Mouse (Mus musculus): ENCODE data around the gene Mapk13. TPM values are rescaled to one million over a fixed set of nuclear protein-coding genes. Genes with fewer than 3 reads are reported as not detected.
A peak's percentile ranks its signal among the peaks of the same experiment; 100 is the strongest.

The Mapk13 gene
- polyA plus RNA-seq, 1 experiment from 2014 or later, result 57.2 TPM

DNA sequence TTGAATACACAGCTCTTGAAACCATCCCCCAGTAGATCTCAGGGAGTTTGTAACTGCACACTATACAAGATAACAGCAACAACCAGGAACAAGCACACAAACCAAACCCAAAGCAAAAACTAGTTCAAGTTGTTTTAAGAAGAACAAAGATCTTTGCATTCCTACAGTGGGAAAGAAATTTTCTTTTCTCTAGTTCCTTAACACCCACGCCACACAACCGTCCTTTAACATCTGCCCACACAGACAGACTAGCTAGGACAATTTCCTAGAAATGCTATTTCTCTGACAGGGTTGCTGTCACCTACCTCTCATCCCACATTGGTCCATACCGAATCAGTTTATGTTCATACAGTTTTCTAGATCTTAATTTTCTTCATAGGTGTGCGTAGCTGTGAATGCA, 27.9 kb downstream of the Mapk13 start:
- WGBS, result 87% methylated on average over 4 of the region's 4 CpGs
- no peak overlapping the region for H3K9ac ChIP-seq (replicated peaks; ENCODE audit: low read length)
- H3K36me3 ChIP-seq (ENCODE audit: insufficient read depth, low read length), result no peaks in the 10 kb centered on the region
- no peak for ATAC-seq (ENCODE audit: low FRiP score, low TSS enrichment)
- no peaks in the 10 kb centered on the region for H3K27me3 ChIP-seq (ENCODE audit: insufficient read depth, low read length)
- no peak overlapping the region for H3K4me2 ChIP-seq (replicated peaks; ENCODE audit: low read depth, low read length)
- no peak overlapping the region for H3K27ac ChIP-seq (ENCODE audit: low read length)
- H3K4me3 ChIP-seq (ENCODE audit: low read length), result no peak overlapping the region
- peaks cover 5% of the 10 kb centered on the region; the same call in 1 of the 2 replicates for H3K9me3 ChIP-seq (ENCODE audit: low read length)
- peaks cover 19% of the 10 kb centered on the region for H3K4me1 ChIP-seq (ENCODE audit: insufficient read depth, low read length)

GRCm38 (mm10) chr17:28799291-28800160, 30.4 kb downstream of the Mapk13 start:
- Histone ChIP-seq H3K4me3 (ENCODE audit: low read length) (peak overlapping the region; percentile 78), H3K36me3 (ENCODE audit: insufficient read depth, low read length) (no peaks in the 10 kb centered on the region), H3K9me3 (ENCODE audit: low read length) (peaks cover 5% of the 10 kb centered on the region; the same call in 1 of the 2 replicates), H3K4me1 (ENCODE audit: insufficient read depth, low read length) (peaks cover 29% of the 10 kb centered on the region), H3K27ac (ENCODE audit: low read length) (no peak overlapping the region), H3K9ac (replicated peaks; ENCODE audit: low read length) (no peak overlapping the region), H3K4me2 (replicated peaks; ENCODE audit: low read depth, low read length) (peak overlapping the region; percentile 85), H3K27me3 (ENCODE audit: insufficient read depth, low read length) (no peaks in the 10 kb centered on the region)
- no peak for ATAC-seq (ENCODE audit: low FRiP score, low TSS enrichment)
- WGBS, result 8% methylated on average over 14 of the region's 14 CpGs

DNA sequence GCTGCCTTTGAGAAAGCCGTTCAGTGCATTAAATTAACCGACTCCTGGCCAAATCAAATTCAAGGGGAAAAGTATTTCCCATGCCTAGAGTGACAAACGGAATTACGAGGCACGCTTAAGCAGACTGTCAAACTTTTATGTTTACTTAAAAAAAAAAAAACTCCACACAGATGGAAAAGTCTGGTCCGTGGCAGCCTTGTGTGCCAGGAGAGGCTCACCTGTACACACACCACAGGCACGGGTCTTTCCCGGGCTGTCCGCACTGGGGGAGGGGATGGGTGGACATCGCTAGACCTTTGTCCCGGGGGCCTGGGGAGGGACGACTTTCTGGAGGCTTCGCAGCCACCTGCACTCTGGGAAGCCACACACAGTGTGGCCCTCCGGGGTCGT, 31.2 kb downstream of the Mapk13 start:
- H3K27me3 ChIP-seq (ENCODE audit: insufficient read depth, low read length), result no peaks in the 10 kb centered on the region
- peak overlapping the region; percentile 78 for H3K4me3 ChIP-seq (ENCODE audit: low read length)
- H3K9ac ChIP-seq (replicated peaks; ENCODE audit: low read length), result peak overlapping the region; percentile 100
- 2% methylated on average over 15 of the region's 15 CpGs for WGBS
- peak; percentile 57 for ATAC-seq (ENCODE audit: low FRiP score, low TSS enrichment)
- peak overlapping the region; percentile 97 for H3K27ac ChIP-seq (ENCODE audit: low read length)
- H3K9me3 ChIP-seq (ENCODE audit: low read length), result peaks cover 2% of the 10 kb centered on the region; the same call in 1 of the 2 replicates
- no peaks in the 10 kb centered on the region for H3K36me3 ChIP-seq (ENCODE audit: insufficient read depth, low read length)
- H3K4me2 ChIP-seq (replicated peaks; ENCODE audit: low read depth, low read length), result peak overlapping the region; percentile 85
- H3K4me1 ChIP-seq (ENCODE audit: insufficient read depth, low read length), result peaks cover 29% of the 10 kb centered on the region

- WGBS, result 0% methylated on average over 56 of the region's 99 CpGs
Observed at GRCm38 (mm10) chr17:28800671-28801412, 31.7 kb downstream of the Mapk13 start, which contains the start of gene Brpf3. Brpf3 (plus strand) TSS chr17:28801090.

GRCm38 (mm10) chr17:28801474-28802005, 32.4 kb downstream of the Mapk13 start:
- Histone ChIP-seq H3K4me1 (ENCODE audit: insufficient read depth, low read length) (peaks cover 29% of the 10 kb centered on the region), H3K36me3 (ENCODE audit: insufficient read depth, low read length) (peaks cover 10% of the 10 kb centered on the region), H3K9ac (replicated peaks; ENCODE audit: low read length) (peak overlapping the region; percentile 100), H3K4me2 (replicated peaks; ENCODE audit: low read depth, low read length) (peak overlapping the region; percentile 88), H3K9me3 (ENCODE audit: low read length) (no peaks in the 10 kb centered on the region), H3K27me3 (ENCODE audit: insufficient read depth, low read length) (no peaks in the 10 kb centered on the region), H3K27ac (ENCODE audit: low read length) (peak overlapping the region; percentile 97), H3K4me3 (ENCODE audit: low read length) (peak overlapping the region; percentile 78)
- under 1% methylated on average over 37 of the region's 42 CpGs for WGBS
- ATAC-seq (ENCODE audit: low FRiP score, low TSS enrichment), result peak; percentile 99

More at GRCm38 (mm10) chr17:28800671-28801412, 31.7 kb downstream of the Mapk13 start, which contains the start of gene Brpf3:
- Histone ChIP-seq H3K9ac (replicated peaks; ENCODE audit: low read length) (peak within 1 kb of the TSS; percentile 100), H3K4me2 (replicated peaks; ENCODE audit: low read depth, low read length) (peak within 1 kb of the TSS; percentile 88), H3K4me3 (ENCODE audit: low read length) (peak within 1 kb of the TSS; percentile 78), H3K4me1 (ENCODE audit: insufficient read depth, low read length) (peaks cover 29% of the 10 kb centered on the region), H3K27ac (ENCODE audit: low read length) (peak within 1 kb of the TSS; percentile 97), H3K27me3 (ENCODE audit: insufficient read depth, low read length) (no peaks in the 10 kb centered on the region), H3K36me3 (ENCODE audit: insufficient read depth, low read length) (0 out of 2 replicates have a peak, but pooled peaks cover 3% of the 10 kb centered on the region), H3K9me3 (ENCODE audit: low read length) (no peaks in the 10 kb centered on the region)
- peak; percentile 83 for ATAC-seq (ENCODE audit: low FRiP score, low TSS enrichment)

GRCm38 (mm10) chr17:28802006-28802481, 32.9 kb downstream of the Mapk13 start:
- H3K36me3 ChIP-seq (ENCODE audit: insufficient read depth, low read length), result peaks cover 15% of the 10 kb centered on the region
- peak overlapping the region; percentile 78 for H3K4me3 ChIP-seq (ENCODE audit: low read length)
- no peak for ATAC-seq (ENCODE audit: low FRiP score, low TSS enrichment)
- peak overlapping the region; percentile 88 for H3K4me2 ChIP-seq (replicated peaks; ENCODE audit: low read depth, low read length)
- 0 out of 2 replicates have a peak overlapping the region, but pooled peaks have one; percentile 15 for H3K27ac ChIP-seq (ENCODE audit: low read length)
- WGBS, result 1% methylated on average over 18 of the region's 18 CpGs
- H3K4me1 ChIP-seq (ENCODE audit: insufficient read depth, low read length), result peaks cover 29% of the 10 kb centered on the region
- H3K9me3 ChIP-seq (ENCODE audit: low read length), result no peaks in the 10 kb centered on the region
- peak overlapping the region; percentile 100 for H3K9ac ChIP-seq (replicated peaks; ENCODE audit: low read length)
- H3K27me3 ChIP-seq (ENCODE audit: insufficient read depth, low read length), result no peaks in the 10 kb centered on the region

DNA sequence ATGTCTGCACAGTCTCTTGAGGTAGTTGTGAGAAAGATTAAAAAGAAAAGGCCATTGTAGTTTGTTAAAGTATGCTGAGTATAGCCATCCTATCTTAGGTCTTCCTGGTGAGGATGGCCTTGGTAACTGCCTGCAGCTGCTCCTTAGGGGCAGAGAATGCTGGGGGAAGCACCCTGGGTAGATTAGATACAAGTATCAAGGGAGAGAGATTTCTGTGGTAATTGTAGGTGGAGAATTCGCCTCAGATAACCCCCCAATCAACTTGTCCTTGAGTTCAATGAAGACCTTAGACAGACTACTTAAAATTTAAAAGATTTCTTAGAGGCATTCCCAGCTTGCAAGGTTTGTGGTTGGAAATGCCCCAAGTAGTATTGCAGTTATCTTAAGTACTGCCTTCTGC, 34.2 kb downstream of the Mapk13 start:
- H3K27ac ChIP-seq (ENCODE audit: low read length), result no peak overlapping the region
- no peaks in the 10 kb centered on the region for H3K9me3 ChIP-seq (ENCODE audit: low read length)
- 92% methylated on average over 1 of the region's 1 CpGs for WGBS
- H3K4me3 ChIP-seq (ENCODE audit: low read length), result no peak overlapping the region
- peaks cover 26% of the 10 kb centered on the region for H3K36me3 ChIP-seq (ENCODE audit: insufficient read depth, low read length)
- no peaks in the 10 kb centered on the region for H3K27me3 ChIP-seq (ENCODE audit: insufficient read depth, low read length)
- peaks cover 29% of the 10 kb centered on the region for H3K4me1 ChIP-seq (ENCODE audit: insufficient read depth, low read length)
- H3K9ac ChIP-seq (replicated peaks; ENCODE audit: low read length), result no peak overlapping the region
- H3K4me2 ChIP-seq (replicated peaks; ENCODE audit: low read depth, low read length), result no peak overlapping the region
- no peak for ATAC-seq (ENCODE audit: low FRiP score, low TSS enrichment)

GRCm38 (mm10) chr17:28804973-28805372, 35.9 kb downstream of the Mapk13 start:
- Histone ChIP-seq H3K4me1 (ENCODE audit: insufficient read depth, low read length) (peaks cover 15% of the 10 kb centered on the region), H3K27ac (ENCODE audit: low read length) (no peak overlapping the region), H3K27me3 (ENCODE audit: insufficient read depth, low read length) (no peaks in the 10 kb centered on the region), H3K36me3 (ENCODE audit: insufficient read depth, low read length) (peaks cover 36% of the 10 kb centered on the region), H3K4me3 (ENCODE audit: low read length) (no peak overlapping the region), H3K9ac (replicated peaks; ENCODE audit: low read length) (no peak overlapping the region), H3K9me3 (ENCODE audit: low read length) (no peaks in the 10 kb centered on the region), H3K4me2 (replicated peaks; ENCODE audit: low read depth, low read length) (no peak overlapping the region)
- ATAC-seq (ENCODE audit: low FRiP score, low TSS enrichment), result no peak
- 95% methylated on average over 6 of the region's 6 CpGs for WGBS

GRCm38 (mm10) chr17:28806770-28807169, 37.7 kb downstream of the Mapk13 start:
- ATAC-seq (ENCODE audit: low FRiP score, low TSS enrichment), result no peak
- WGBS, result 96% methylated on average over 19 of the region's 19 CpGs
- H3K4me1 ChIP-seq (ENCODE audit: insufficient read depth, low read length), result peaks cover 11% of the 10 kb centered on the region
- no peak overlapping the region for H3K4me3 ChIP-seq (ENCODE audit: low read length)
- no peak overlapping the region for H3K9ac ChIP-seq (replicated peaks; ENCODE audit: low read length)
- H3K36me3 ChIP-seq (ENCODE audit: insufficient read depth, low read length), result peaks cover 50% of the 10 kb centered on the region
- H3K9me3 ChIP-seq (ENCODE audit: low read length), result no peaks in the 10 kb centered on the region
- H3K4me2 ChIP-seq (replicated peaks; ENCODE audit: low read depth, low read length), result no peak overlapping the region
- no peak overlapping the region for H3K27ac ChIP-seq (ENCODE audit: low read length)
- H3K27me3 ChIP-seq (ENCODE audit: insufficient read depth, low read length), result no peaks in the 10 kb centered on the region
